Mouse (Mus musculus): ENCODE measurements around the gene Evpl. TPM values are rescaled to one million over a fixed set of nuclear protein-coding genes. Genes with fewer than 3 reads are reported as not detected.

Gene Evpl
- polyA plus RNA-seq, 1 experiment from 2014 or later, result 26.5 TPM

GRCm38 (mm10) chr11:116174775-116175448 is 63.0 kb downstream of the Evpl start:
- no peaks in the 10 kb centered on the region for H3K27me3 ChIP-seq (ENCODE audit: control insufficient read depth, insufficient read depth, low read length)
- no peaks in the 10 kb centered on the region for H3K4me1 ChIP-seq (replicated peaks; ENCODE audit: control insufficient read depth, insufficient read depth)
- H3K4me3 ChIP-seq (ENCODE audit: low read depth, low read length), result no peak overlapping the region
- peak overlapping the region; percentile 49 for H3K27ac ChIP-seq (replicated peaks)
- H3K4me2 ChIP-seq (replicated peaks; ENCODE audit: low read depth), result no peak overlapping the region
- H3K9me3 ChIP-seq (ENCODE audit: control insufficient read depth, low read length), result no peaks in the 10 kb centered on the region
- H3K36me3 ChIP-seq (ENCODE audit: control insufficient read depth, insufficient read depth, low read length), result peaks cover 28% of the 10 kb centered on the region
- DNase-seq (ENCODE audit: low spot score) (peak; percentile 55), ATAC-seq (ENCODE audit: low FRiP score, low TSS enrichment) (peak; percentile 68)
- H3K9ac ChIP-seq (ENCODE audit: low read length), result no peak overlapping the region
- TF ChIP-seq CTCF (IDR thresholded peaks at IDR 0.05; ENCODE audit: low read depth) (no peak), EP300 (optimal IDR thresholded peaks at IDR 0.05) (no peak)
- WGBS, result 80% methylated on average over 19 of the region's 22 CpGs

- H3K27ac ChIP-seq (replicated peaks), result no peak overlapping the region
- no peak overlapping the region for H3K4me2 ChIP-seq (replicated peaks; ENCODE audit: low read depth)
- TF ChIP-seq CTCF (IDR thresholded peaks at IDR 0.05; ENCODE audit: low read depth) (no peak), EP300 (optimal IDR thresholded peaks at IDR 0.05) (no peak)
- H3K4me1 ChIP-seq (replicated peaks; ENCODE audit: control insufficient read depth, insufficient read depth), result no peaks in the 10 kb centered on the region
- ATAC-seq (ENCODE audit: low FRiP score, low TSS enrichment) (no peak), DNase-seq (ENCODE audit: low spot score) (no peak)
- H3K9ac ChIP-seq (ENCODE audit: low read length), result no peak overlapping the region
- H3K27me3 ChIP-seq (ENCODE audit: control insufficient read depth, insufficient read depth, low read length), result no peaks in the 10 kb centered on the region
- peaks cover 16% of the 10 kb centered on the region for H3K36me3 ChIP-seq (ENCODE audit: control insufficient read depth, insufficient read depth, low read length)
- H3K4me3 ChIP-seq (ENCODE audit: low read depth, low read length), result no peak overlapping the region
- no peaks in the 10 kb centered on the region for H3K9me3 ChIP-seq (ENCODE audit: control insufficient read depth, low read length)
- WGBS, result 74% methylated on average over 2 of the region's 2 CpGs
These were observed 65.9 kb downstream of the Evpl start for GRCm38 (mm10) chr11:116171959-116172358.

Other genes starting within 250 kb of the Evpl start
- 119 and 126 TPM in 2 replicates for gene Galk1, start 225.4 kb downstream of the Evpl start, polyA plus RNA-seq (2015; fragmentation: Nextera tagmentation; extraction: Ambion mirVana)
- gene H3f3b, start 210.1 kb downstream of the Evpl start, polyA plus RNA-seq (2015; fragmentation: Nextera tagmentation; extraction: Ambion mirVana), result 1,343 and 1,357 TPM in 2 replicates
- 8.3 and 9.1 TPM in 2 replicates for gene Unk, start 207.8 kb downstream of the Evpl start, polyA plus RNA-seq (2015; fragmentation: Nextera tagmentation; extraction: Ambion mirVana)
- gene Unc13d, start 160.1 kb downstream of the Evpl start, polyA plus RNA-seq (2015; fragmentation: Nextera tagmentation; extraction: Ambion mirVana), result 2.3 and 2.8 TPM in 2 replicates
- 71.0 and 89.6 TPM in 2 replicates for gene Wbp2, start 151.1 kb downstream of the Evpl start, polyA plus RNA-seq (2015; fragmentation: Nextera tagmentation; extraction: Ambion mirVana)
- 33.8 and 34.6 TPM in 2 replicates for gene Trim47, start 110.9 kb downstream of the Evpl start, polyA plus RNA-seq (2015; fragmentation: Nextera tagmentation; extraction: Ambion mirVana)
- gene Trim65, start 106.9 kb downstream of the Evpl start, polyA plus RNA-seq (2015; fragmentation: Nextera tagmentation; extraction: Ambion mirVana), result 3.3 and 4.1 TPM in 2 replicates
- 49.5 and 50.2 TPM in 2 replicates for gene Mrpl38, start 99.2 kb downstream of the Evpl start, polyA plus RNA-seq (2015; fragmentation: Nextera tagmentation; extraction: Ambion mirVana)
- gene Fbf1, start 69.9 kb downstream of the Evpl start, polyA plus RNA-seq (2015; fragmentation: Nextera tagmentation; extraction: Ambion mirVana), result 8.0 and 8.8 TPM in 2 replicates
- 51.9 and 52.6 TPM in 2 replicates for gene Ten1, start 39.2 kb downstream of the Evpl start, polyA plus RNA-seq (2015; fragmentation: Nextera tagmentation; extraction: Ambion mirVana)
- 207 and 211 TPM in 2 replicates for gene Acox1, start 39.0 kb downstream of the Evpl start, polyA plus RNA-seq (2015; fragmentation: Nextera tagmentation; extraction: Ambion mirVana)
- gene Srp68, start 36.1 kb upstream of the Evpl start, polyA plus RNA-seq (2015; fragmentation: Nextera tagmentation; extraction: Ambion mirVana), result 52.6 and 53.0 TPM in 2 replicates
- gene Galr2, start 42.9 kb upstream of the Evpl start, polyA plus RNA-seq (2015; fragmentation: Nextera tagmentation; extraction: Ambion mirVana), result 0.68 and 0.76 TPM in 2 replicates
- 42.3 and 43.9 TPM in 2 replicates for gene Exoc7, start 69.2 kb upstream of the Evpl start, polyA plus RNA-seq (2015; fragmentation: Nextera tagmentation; extraction: Ambion mirVana)
- gene Foxj1, start 97.3 kb upstream of the Evpl start, polyA plus RNA-seq (2015; fragmentation: Nextera tagmentation; extraction: Ambion mirVana), result 0.19 and 0.40 TPM in 2 replicates
- 2.8 and 3.0 TPM in 2 replicates for gene Rnf157, start 175.0 kb upstream of the Evpl start, polyA plus RNA-seq (2015; fragmentation: Nextera tagmentation; extraction: Ambion mirVana)
- 35.4 and 35.7 TPM in 2 replicates for gene Ubald2, start 196.0 kb upstream of the Evpl start, polyA plus RNA-seq (2015; fragmentation: Nextera tagmentation; extraction: Ambion mirVana)
- 0.08 and 0.16 TPM in 2 replicates for gene Qrich2, start 228.2 kb upstream of the Evpl start, polyA plus RNA-seq (2015; fragmentation: Nextera tagmentation; extraction: Ambion mirVana)